Mouse (Mus musculus) limb, embryonic 11.5 days (tissue): ENCODE results near the gene Msrb3. TPM values are rescaled to one million over a fixed set of nuclear protein-coding genes. Genes with fewer than 3 reads are reported as not detected.

Experiments used
- ATAC-seq: fragments of 200-750 bp; cut with Nextera tagmentation; 2 replicates; pipeline ENCODE4 v1.8.0; 2017; ENCODE audit warnings: low read depth; ENCODE audit not compliant: insufficient number of reproducible peaks, low FRiP score, low TSS enrichment
- DNase-seq: peaks from one replicate; pipeline ENCODE4 v3.0.0-alpha.2; 2015; ENCODE audit warnings: low spot score
- H3K27ac ChIP-seq: fragments of 300-500 bp; sonication (generic); replicated peaks from 2 replicates; pipeline ENCODE4 v1.5.1; 2014; ENCODE audit warnings: low read depth, mild to moderate bottlenecking, low read length
- H3K27me3 ChIP-seq: fragments of 300-500 bp; sonication (generic); 2 replicates; pipeline ENCODE4 v1.6.1; 2014; ENCODE audit warnings: mild to moderate bottlenecking, low read length, mixed read lengths; ENCODE audit not compliant: control insufficient read depth, insufficient read depth
- H3K36me3 ChIP-seq: fragments of 300-500 bp; sonication (generic); 2 replicates; pipeline ENCODE4 v1.6.1; 2014; ENCODE audit warnings: mild to moderate bottlenecking, low read length, moderate library complexity, mixed read lengths; ENCODE audit not compliant: control insufficient read depth, insufficient read depth
- H3K4me1 ChIP-seq: fragments of 300-500 bp; sonication (generic); 2 replicates; pipeline ENCODE4 v1.6.1; 2014; ENCODE audit warnings: low read length, mixed read lengths; ENCODE audit not compliant: control insufficient read depth, insufficient read depth
- H3K4me2 ChIP-seq: fragments of 300-500 bp; sonication (generic); 2 replicates; pipeline ENCODE4 v1.6.1; 2014; ENCODE audit warnings: low read depth, mild to moderate bottlenecking, moderate library complexity; ENCODE audit not compliant: severe bottlenecking
- H3K4me3 ChIP-seq: fragments of 300-500 bp; sonication (generic); 2 replicates; pipeline ENCODE4 v1.5.1; 2014; ENCODE audit warnings: low read depth, low read length
- H3K9ac ChIP-seq: fragments of 300-500 bp; sonication (generic); 2 replicates; pipeline ENCODE4 v1.6.1; 2014; ENCODE audit warnings: mild to moderate bottlenecking, low read length
- H3K9me3 ChIP-seq: fragments of 300-500 bp; sonication (generic); 2 replicates; pipeline ENCODE4 v1.6.1; 2016; ENCODE audit warnings: low read length; ENCODE audit not compliant: control insufficient read depth
- WGBS: fragments of 180-500 bp; shearing (Covaris S2); extraction: QIAGEN DNeasy Blood & Tissue Kit; methylation state at CpG from one replicate; pipeline ENCODE4 v1.1.7; 2014; 5-methylcytosine and 5-hydroxymethylcytosine counted together
- polyA plus RNA-seq: library from polyadenylated mRNA; unstranded; fragments of >200 nt; fragmentation: Nextera tagmentation; extraction: Ambion mirVana; gene quantifications from 2 replicates; pipeline ENCODE4 v1.2.1, GENCODE M21; 2014

The Msrb3 gene
- polyA plus RNA-seq, 1 experiment from 2014 or later: 7.8 TPM

DNA sequence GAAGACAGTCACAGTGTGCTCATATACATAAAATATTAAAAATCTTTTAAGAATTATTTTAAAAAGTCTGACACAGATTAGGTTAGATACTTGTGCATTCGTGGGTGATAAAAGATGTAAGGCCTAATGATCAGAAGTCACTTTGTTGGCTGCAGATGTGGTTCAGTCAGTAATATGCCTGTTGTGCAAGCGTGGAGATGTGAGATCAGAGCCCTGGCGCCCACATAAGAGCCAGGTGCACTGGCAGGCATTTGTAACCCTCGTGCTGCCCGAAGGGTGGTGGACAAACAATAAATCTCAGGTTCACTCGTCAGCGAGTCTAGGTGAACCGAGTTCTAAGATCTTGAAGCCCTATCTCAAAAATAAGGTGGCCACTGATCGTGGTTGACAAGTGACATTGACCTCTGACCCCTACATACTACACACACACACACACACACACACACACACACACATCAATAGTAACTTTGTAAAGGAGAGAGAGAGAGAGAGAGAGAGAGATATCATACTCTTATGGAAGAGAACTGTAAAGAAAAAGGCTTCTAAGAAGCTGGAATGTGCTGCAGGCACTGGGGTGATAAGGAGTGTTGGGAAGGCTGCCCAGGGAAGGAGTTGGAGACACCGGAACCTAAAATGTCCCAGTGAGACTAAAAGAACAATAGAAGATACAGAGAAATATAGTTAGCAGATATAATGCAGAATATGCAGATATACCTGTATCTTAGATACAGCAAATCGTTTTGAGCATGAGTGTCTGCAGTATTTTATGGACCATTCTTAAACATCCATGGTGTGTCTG, 10.1 kb upstream of the Msrb3 start:
- H3K36me3 ChIP-seq: no peaks in the 10 kb centered on the region
- no peak overlapping the region for H3K4me3 ChIP-seq
- no peaks in the 10 kb centered on the region for H3K9me3 ChIP-seq
- ATAC-seq: no peak
- no peaks in the 10 kb centered on the region for H3K4me1 ChIP-seq
- DNase-seq: no peak
- H3K4me2 ChIP-seq: no peak overlapping the region
- H3K9ac ChIP-seq: no peak overlapping the region
- no peaks in the 10 kb centered on the region for H3K27me3 ChIP-seq
- WGBS: 76% methylated on average over 11 of the region's 11 CpGs
- no peak overlapping the region for H3K27ac ChIP-seq

DNA sequence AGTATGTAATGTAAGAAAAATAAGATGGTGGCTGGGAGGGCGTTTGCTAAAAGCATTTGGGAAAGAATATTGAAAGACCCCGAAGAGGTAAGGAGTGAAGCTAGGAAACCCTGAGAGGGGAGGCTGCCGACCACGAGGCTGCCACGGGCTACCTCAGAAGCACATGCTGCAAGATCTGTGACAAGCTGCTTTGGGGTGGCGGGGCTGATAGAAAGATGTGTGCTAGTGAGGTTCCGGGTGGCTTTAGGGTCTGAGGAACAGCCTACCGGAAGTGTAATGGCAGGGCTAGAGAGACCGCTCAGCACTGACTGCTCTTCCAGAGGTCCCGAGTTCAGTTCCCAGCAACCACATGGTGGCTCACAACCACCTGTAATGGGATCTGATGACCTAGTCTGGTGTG, 5.8 kb upstream of the Msrb3 start:
- WGBS: 88% methylated on average over 10 of the region's 10 CpGs
- DNase-seq: no peak
- H3K9ac ChIP-seq: no peak overlapping the region
- no peak overlapping the region for H3K4me3 ChIP-seq
- H3K9me3 ChIP-seq: no peaks in the 10 kb centered on the region
- ATAC-seq: no peak
- H3K27ac ChIP-seq: no peak overlapping the region
- H3K4me2 ChIP-seq: no peak overlapping the region
- no peaks in the 10 kb centered on the region for H3K36me3 ChIP-seq
- H3K27me3 ChIP-seq: no peaks in the 10 kb centered on the region
- no peaks in the 10 kb centered on the region for H3K4me1 ChIP-seq

DNA sequence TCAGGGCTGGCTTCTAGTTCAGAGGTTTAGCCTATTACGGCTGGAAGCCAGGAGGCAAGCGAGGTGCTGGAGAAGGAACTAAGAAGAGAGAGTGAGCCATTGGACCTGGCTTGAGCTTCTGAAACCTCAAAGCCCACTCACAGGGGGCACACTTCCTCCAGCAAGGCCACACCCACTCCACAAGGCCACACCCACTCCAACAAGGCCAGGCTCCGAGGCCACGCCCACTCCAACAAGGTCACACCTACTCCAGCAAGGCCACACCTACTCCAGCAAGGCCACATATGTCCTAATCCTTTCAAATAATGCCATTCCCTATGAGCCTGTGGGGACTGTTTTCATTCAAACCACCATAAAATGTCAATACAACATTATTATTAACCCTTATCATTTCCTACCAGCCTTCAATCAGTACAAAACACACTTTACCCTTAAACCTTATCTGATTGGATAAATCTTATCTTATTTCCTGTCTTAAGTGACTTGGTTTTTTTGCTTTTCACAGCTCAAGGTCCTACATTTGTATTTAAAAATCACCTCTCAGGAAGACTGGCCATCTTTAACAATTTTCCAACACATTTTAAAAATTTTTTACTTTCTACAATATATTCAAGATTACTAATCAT, 5.1 kb upstream of the Msrb3 start:
- no peak for DNase-seq
- Histone ChIP-seq H3K9me3 (no peaks in the 10 kb centered on the region), H3K36me3 (no peaks in the 10 kb centered on the region), H3K4me3 (no peak overlapping the region), H3K4me1 (no peaks in the 10 kb centered on the region), H3K4me2 (no peak overlapping the region), H3K27me3 (no peaks in the 10 kb centered on the region), H3K9ac (no peak overlapping the region), H3K27ac (no peak overlapping the region)
- WGBS: 72% methylated on average over 4 of the region's 4 CpGs
- ATAC-seq: no peak

DNA sequence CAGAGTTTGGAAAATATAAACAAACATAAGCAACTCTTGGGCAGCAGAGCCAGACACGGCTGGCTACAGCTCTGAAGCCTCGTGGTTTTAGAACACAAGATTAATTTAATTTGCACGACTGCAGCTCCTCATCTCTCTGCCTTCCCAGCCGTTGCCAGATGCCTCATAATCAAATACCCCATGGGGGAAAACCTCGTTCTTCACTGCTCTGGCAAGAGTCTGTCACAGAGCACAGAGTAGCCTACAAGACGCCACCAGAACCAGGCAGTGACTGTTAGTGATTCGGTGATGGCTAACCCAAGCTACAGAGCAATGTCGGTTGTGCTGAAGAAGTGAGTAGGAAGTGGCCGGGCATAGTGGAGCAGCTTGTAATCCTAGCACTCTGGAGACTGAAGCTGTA, 2.8 kb upstream of the Msrb3 start:
- DNase-seq: no peak

DNA sequence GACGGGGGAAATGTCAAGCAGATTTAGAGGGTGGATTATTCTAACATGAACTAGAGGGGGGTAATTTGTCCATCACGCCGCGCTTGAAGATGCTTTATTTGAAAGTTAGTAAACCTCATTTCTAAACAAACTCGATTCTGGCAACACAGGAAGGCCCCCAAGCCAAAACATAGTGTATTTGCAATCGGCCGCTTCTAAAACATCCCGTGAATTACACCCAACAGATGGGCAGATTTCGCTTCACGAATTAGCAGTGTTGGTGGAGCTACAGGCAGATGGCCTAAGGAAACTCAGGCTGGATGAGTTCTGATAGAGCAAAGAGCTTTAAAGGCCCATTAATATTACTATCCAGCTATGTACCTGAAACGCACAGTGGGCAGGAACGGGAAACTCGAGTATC, 1.2 kb upstream of the Msrb3 start:
- DNase-seq (no peak), ATAC-seq (no peak)
- H3K9me3 ChIP-seq: no peaks in the 10 kb centered on the region
- 62% methylated on average over 13 of the region's 13 CpGs for WGBS
- H3K9ac ChIP-seq: no peak overlapping the region
- no peaks in the 10 kb centered on the region for H3K27me3 ChIP-seq
- H3K27ac ChIP-seq: no peak overlapping the region
- no peak overlapping the region for H3K4me2 ChIP-seq
- H3K36me3 ChIP-seq: no peaks in the 10 kb centered on the region
- no peaks in the 10 kb centered on the region for H3K4me1 ChIP-seq
- no peak overlapping the region for H3K4me3 ChIP-seq

More for the DNA sequence above, 2.8 kb upstream of the Msrb3 start:
- no peaks in the 10 kb centered on the region for H3K36me3 ChIP-seq
- H3K4me1 ChIP-seq: no peaks in the 10 kb centered on the region
- no peaks in the 10 kb centered on the region for H3K9me3 ChIP-seq
- no peak overlapping the region for H3K9ac ChIP-seq
- H3K27me3 ChIP-seq: no peaks in the 10 kb centered on the region
- no peak overlapping the region for H3K27ac ChIP-seq
- WGBS: 53% methylated on average over 9 of the region's 9 CpGs
- no peak overlapping the region for H3K4me3 ChIP-seq
- no peak for ATAC-seq
- H3K4me2 ChIP-seq: no peak overlapping the region

DNA sequence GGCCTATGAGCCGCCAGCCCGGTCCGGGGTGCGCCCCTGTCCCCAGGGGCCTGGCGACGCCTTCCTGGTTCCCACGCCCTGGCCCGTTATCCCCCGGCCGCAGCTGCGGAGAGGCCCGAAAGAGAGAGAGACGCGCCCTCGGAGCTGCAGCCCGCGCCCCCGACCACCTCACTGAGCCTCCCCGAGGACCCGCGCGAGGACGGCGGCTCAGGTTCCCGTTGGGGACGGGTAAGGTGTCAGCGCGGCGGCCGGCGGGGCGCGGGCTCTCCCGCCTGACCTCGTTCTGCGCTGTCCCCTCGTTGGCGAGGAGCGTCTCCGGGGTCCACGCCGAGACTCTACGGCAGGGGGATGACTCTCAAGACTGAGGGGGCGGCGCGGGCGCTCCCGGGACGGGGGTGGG, 544 bp downstream of the Msrb3 start:
- H3K4me1 ChIP-seq: no peaks in the 10 kb centered on the region
- no peaks in the 10 kb centered on the region for H3K9me3 ChIP-seq
- DNase-seq (no peak), ATAC-seq (peak; percentile 42)
- no peaks in the 10 kb centered on the region for H3K27me3 ChIP-seq
- peak overlapping the region; percentile 73 for H3K4me3 ChIP-seq
- H3K36me3 ChIP-seq: no peaks in the 10 kb centered on the region
- H3K4me2 ChIP-seq: peak overlapping the region; percentile 93
- WGBS: 1% methylated on average over 45 of the region's 49 CpGs
- peak overlapping the region; percentile 74 for H3K9ac ChIP-seq
- H3K27ac ChIP-seq: 0 out of 2 replicates have a peak overlapping the region, but pooled peaks have one; percentile 3

DNA sequence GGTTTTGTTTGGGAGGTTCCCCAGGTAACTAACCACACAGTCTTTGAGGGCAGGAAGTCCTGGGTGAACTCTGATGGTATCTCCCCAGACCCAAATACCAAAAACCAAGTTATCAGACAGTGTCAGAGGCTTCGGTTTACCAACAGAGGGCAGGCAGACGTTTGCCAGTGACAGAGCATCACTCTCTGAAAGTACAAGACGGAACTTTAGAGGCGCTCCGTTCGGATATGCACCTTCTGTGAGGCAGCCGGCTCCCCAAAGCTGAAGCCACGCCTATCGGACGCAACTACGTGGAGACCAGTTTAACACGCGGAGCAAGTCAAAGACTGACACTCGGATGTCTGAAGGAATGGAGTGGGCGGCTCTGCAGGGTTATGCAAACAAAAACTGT, 3.0 kb downstream of the Msrb3 start:
- DNase-seq (no peak), ATAC-seq (no peak)
- Histone ChIP-seq H3K9me3 (no peaks in the 10 kb centered on the region), H3K27ac (no peak overlapping the region), H3K9ac (no peak overlapping the region), H3K4me3 (no peak overlapping the region), H3K4me1 (no peaks in the 10 kb centered on the region), H3K4me2 (no peak overlapping the region), H3K36me3 (no peaks in the 10 kb centered on the region), H3K27me3 (no peaks in the 10 kb centered on the region)
- WGBS: 37% methylated on average over 15 of the region's 15 CpGs

DNA sequence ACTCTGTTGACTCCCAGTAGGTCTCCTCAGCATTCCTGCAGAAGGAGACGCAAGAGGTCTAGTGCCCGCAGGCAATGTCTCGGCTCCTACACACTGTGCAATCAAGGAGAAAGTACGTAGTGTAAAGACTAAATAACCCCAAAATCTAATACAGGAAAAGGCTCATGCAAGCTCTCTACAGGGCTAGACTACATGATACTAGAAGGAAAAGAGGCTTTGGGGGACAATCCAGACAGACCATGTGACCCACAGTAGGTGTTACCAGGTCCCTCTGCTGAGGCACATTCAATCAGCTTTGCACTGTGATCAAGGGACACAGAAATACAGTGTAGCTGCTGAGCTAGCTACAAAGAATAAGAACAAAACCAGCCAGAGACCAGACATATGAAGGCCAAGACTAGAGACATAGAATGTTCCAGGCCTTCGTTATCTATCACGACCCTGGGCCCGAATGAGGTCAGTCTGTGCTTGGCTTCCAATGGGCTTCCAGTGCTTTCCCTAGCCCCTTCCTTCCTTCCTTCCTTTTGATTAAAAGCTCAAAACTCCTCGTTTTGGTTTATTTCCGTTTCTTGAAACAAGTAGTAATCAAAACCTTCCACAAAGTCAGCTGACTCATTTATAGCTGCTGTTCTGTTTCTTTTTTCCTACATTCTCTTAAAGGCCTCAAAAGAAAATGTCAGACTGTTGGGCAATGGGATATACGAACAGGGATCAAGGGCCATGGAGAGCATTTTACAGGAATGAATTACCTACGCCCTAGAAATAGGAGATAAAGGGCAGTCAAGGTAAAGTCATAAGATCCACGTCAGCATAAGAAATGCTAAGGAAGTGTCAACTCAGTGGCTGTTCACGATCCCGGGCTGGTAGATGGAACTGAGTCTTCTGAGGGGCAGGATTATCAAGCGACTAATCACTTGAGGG, 3.7 kb downstream of the Msrb3 start:
- H3K27ac ChIP-seq: no peak overlapping the region
- no peaks in the 10 kb centered on the region for H3K9me3 ChIP-seq
- H3K27me3 ChIP-seq: no peaks in the 10 kb centered on the region
- no peaks in the 10 kb centered on the region for H3K36me3 ChIP-seq
- H3K4me2 ChIP-seq: no peak overlapping the region
- 75% methylated on average over 15 of the region's 15 CpGs for WGBS
- no peaks in the 10 kb centered on the region for H3K4me1 ChIP-seq
- no peak for DNase-seq
- no peak for ATAC-seq
- H3K4me3 ChIP-seq: no peak overlapping the region
- no peak overlapping the region for H3K9ac ChIP-seq
